Mouse (Mus musculus): ENCODE results near the gene En1. TPM values are rescaled to one million over a fixed set of nuclear protein-coding genes. Genes with fewer than 3 reads are reported as not detected.
A peak's percentile ranks its signal among the peaks of the same experiment; 100 is the strongest.

En1 gene
- total RNA-seq (2014; rRNA removed), result 32.8 and 40.8 TPM in 2 replicates
- polyA plus RNA-seq (2015; fragmentation: Nextera tagmentation; extraction: Ambion mirVana), result 9.2 and 10.1 TPM in 2 replicates

GRCm38 (mm10) chr1:120602031-120602730 lies at the start of gene En1:
Gene En1 (plus strand): TSS chr1:120602418.
- WGBS, result under 1% methylated on average over 35 of the region's 35 CpGs
- Histone ChIP-seq H3K9me3 (ENCODE audit: low read length) (no peaks in the 10 kb centered on the region), H3K4me2 (ENCODE audit: low read depth, low read length, poor library complexity, severe bottlenecking) (peak within 1 kb of the TSS; percentile 63), H3K9ac (replicated peaks; ENCODE audit: low read length, poor library complexity, severe bottlenecking) (peak within 1 kb of the TSS; percentile 71), H3K27me3 (ENCODE audit: insufficient read depth, low read length) (peaks cover 40% of the 10 kb centered on the region), H3K36me3 (ENCODE audit: insufficient read depth, low read length) (no peaks in the 10 kb centered on the region), H3K4me1 (ENCODE audit: insufficient read depth, low read length) (no peaks in the 10 kb centered on the region), H3K27ac (ENCODE audit: low read depth, low read length) (peak within 1 kb of the TSS; percentile 82), H3K4me3 (ENCODE audit: low read depth, low read length) (peak within 1 kb of the TSS; percentile 51)
- ATAC-seq (ENCODE audit: low FRiP score) (peak; percentile 87), DNase-seq (ENCODE audit: low spot score) (peak; percentile 86)
- TF ChIP-seq CTCF (IDR thresholded peaks at IDR 0.05), result no peak

GRCm38 (mm10) chr1:120556926-120557846 lies 45.0 kb upstream of the En1 start:
- Histone ChIP-seq H3K9me3 (ENCODE audit: low read length) (no peaks in the 10 kb centered on the region), H3K27me3 (ENCODE audit: insufficient read depth, low read length) (0 out of 2 replicates have a peak, but pooled peaks cover 3% of the 10 kb centered on the region), H3K4me3 (ENCODE audit: low read depth, low read length) (no peak overlapping the region), H3K27ac (ENCODE audit: low read depth, low read length) (no peak overlapping the region), H3K9ac (replicated peaks; ENCODE audit: low read length, poor library complexity, severe bottlenecking) (no peak overlapping the region), H3K4me2 (ENCODE audit: low read depth, low read length, poor library complexity, severe bottlenecking) (no peak overlapping the region), H3K36me3 (ENCODE audit: insufficient read depth, low read length) (no peaks in the 10 kb centered on the region), H3K4me1 (ENCODE audit: insufficient read depth, low read length) (no peaks in the 10 kb centered on the region)
- ATAC-seq (ENCODE audit: low FRiP score) (no peak), DNase-seq (ENCODE audit: low spot score) (peak; percentile 11)
- TF ChIP-seq CTCF (IDR thresholded peaks at IDR 0.05), result no peak
- WGBS, result 86% methylated on average over 15 of the region's 15 CpGs

GRCm38 (mm10) chr1:120558341-120559285 lies 43.6 kb upstream of the En1 start:
- Histone ChIP-seq H3K4me2 (ENCODE audit: low read depth, low read length, poor library complexity, severe bottlenecking) (no peak overlapping the region), H3K4me1 (ENCODE audit: insufficient read depth, low read length) (no peaks in the 10 kb centered on the region), H3K36me3 (ENCODE audit: insufficient read depth, low read length) (no peaks in the 10 kb centered on the region), H3K27me3 (ENCODE audit: insufficient read depth, low read length) (no peaks in the 10 kb centered on the region), H3K27ac (ENCODE audit: low read depth, low read length) (no peak overlapping the region), H3K9me3 (ENCODE audit: low read length) (no peaks in the 10 kb centered on the region), H3K4me3 (ENCODE audit: low read depth, low read length) (no peak overlapping the region), H3K9ac (replicated peaks; ENCODE audit: low read length, poor library complexity, severe bottlenecking) (no peak overlapping the region)
- WGBS, result 78% methylated on average over 9 of the region's 9 CpGs
- no peak for DNase-seq (ENCODE audit: low spot score)
- no peak for ATAC-seq (ENCODE audit: low FRiP score)
- TF ChIP-seq CTCF (IDR thresholded peaks at IDR 0.05), result no peak

DNA sequence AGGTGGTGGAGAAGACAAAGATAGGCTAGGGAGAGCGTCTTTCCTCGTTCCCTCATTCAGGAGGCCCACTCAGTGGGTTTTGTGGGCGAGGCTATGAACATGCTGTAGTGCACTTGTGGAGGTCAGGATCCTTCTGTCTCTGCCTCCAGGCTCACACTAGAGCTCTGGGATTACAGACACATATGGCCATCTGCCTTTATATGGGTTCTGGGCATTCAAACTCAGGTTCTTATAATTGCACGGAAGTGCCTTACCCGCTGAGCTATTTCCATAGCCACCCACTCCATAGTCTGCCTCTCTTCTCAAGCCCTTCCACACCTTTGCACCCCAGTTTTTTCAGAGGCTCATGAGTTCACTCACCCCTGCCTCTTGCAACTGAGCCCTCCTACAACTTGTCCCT lies 42.3 kb upstream of the En1 start:
- H3K9ac ChIP-seq (replicated peaks; ENCODE audit: low read length, poor library complexity, severe bottlenecking), result no peak overlapping the region
- H3K27ac ChIP-seq (ENCODE audit: low read depth, low read length), result no peak overlapping the region
- no peaks in the 10 kb centered on the region for H3K27me3 ChIP-seq (ENCODE audit: insufficient read depth, low read length)
- H3K36me3 ChIP-seq (ENCODE audit: insufficient read depth, low read length), result no peaks in the 10 kb centered on the region
- TF ChIP-seq CTCF (IDR thresholded peaks at IDR 0.05), result no peak
- H3K4me2 ChIP-seq (ENCODE audit: low read depth, low read length, poor library complexity, severe bottlenecking), result no peak overlapping the region
- 95% methylated on average over 5 of the region's 5 CpGs for WGBS
- no peaks in the 10 kb centered on the region for H3K4me1 ChIP-seq (ENCODE audit: insufficient read depth, low read length)
- ATAC-seq (ENCODE audit: low FRiP score) (no peak), DNase-seq (ENCODE audit: low spot score) (no peak)
- no peak overlapping the region for H3K4me3 ChIP-seq (ENCODE audit: low read depth, low read length)
- H3K9me3 ChIP-seq (ENCODE audit: low read length), result no peaks in the 10 kb centered on the region

- no peak for ATAC-seq (ENCODE audit: low FRiP score)
- no peaks in the 10 kb centered on the region for H3K36me3 ChIP-seq (ENCODE audit: insufficient read depth, low read length)
Measured at GRCm38 (mm10) chr1:120581306-120581705, 20.9 kb upstream of the En1 start.

More at GRCm38 (mm10) chr1:120581306-120581705, 20.9 kb upstream of the En1 start:
- no peak overlapping the region for H3K4me3 ChIP-seq (ENCODE audit: low read depth, low read length)
- 0 out of 2 replicates have a peak, but pooled peaks cover 3% of the 10 kb centered on the region for H3K27me3 ChIP-seq (ENCODE audit: insufficient read depth, low read length)
- 68% methylated on average over 4 of the region's 4 CpGs for WGBS
- H3K27ac ChIP-seq (ENCODE audit: low read depth, low read length), result no peak overlapping the region
- no peaks in the 10 kb centered on the region for H3K9me3 ChIP-seq (ENCODE audit: low read length)
- no peak for TF ChIP-seq CTCF (IDR thresholded peaks at IDR 0.05)
- DNase-seq (ENCODE audit: low spot score), result no peak
- H3K4me1 ChIP-seq (ENCODE audit: insufficient read depth, low read length), result no peaks in the 10 kb centered on the region
- H3K4me2 ChIP-seq (ENCODE audit: low read depth, low read length, poor library complexity, severe bottlenecking), result no peak overlapping the region
- no peak overlapping the region for H3K9ac ChIP-seq (replicated peaks; ENCODE audit: low read length, poor library complexity, severe bottlenecking)
